Mouse (Mus musculus): ENCODE measurements around the gene Calhm2. TPM values are rescaled to one million over a fixed set of nuclear protein-coding genes. Genes with fewer than 3 reads are reported as not detected.

Gene Calhm2
- polyA plus RNA-seq (2014; fragmentation: Nextera tagmentation; extraction: Ambion mirVana) = 0.69 TPM in 2 replicates

- Histone ChIP-seq H3K9ac (ENCODE audit: low read length) (peak within 1 kb of the TSS; percentile 48), H3K9me3 (ENCODE audit: control insufficient read depth, low read length) (no peaks in the 10 kb centered on the region), H3K36me3 (ENCODE audit: control insufficient read depth, insufficient read depth, low read length) (no peaks in the 10 kb centered on the region), H3K27me3 (ENCODE audit: control insufficient read depth, insufficient read depth, low read length) (no peaks in the 10 kb centered on the region), H3K4me1 (ENCODE audit: control insufficient read depth, insufficient read depth, low read length) (peaks cover 8% of the 10 kb centered on the region; the same call in 1 of the 2 replicates), H3K4me3 (ENCODE audit: low read depth, low read length) (peak within 1 kb of the TSS; percentile 1), H3K4me2 (ENCODE audit: low read depth) (peak within 1 kb of the TSS; percentile 41), H3K27ac (ENCODE audit: low read depth, low read length) (no peak within 1 kb of the TSS)
- 9% methylated on average over 28 of the region's 28 CpGs for WGBS
- DNase-seq (ENCODE audit: low spot score) (peak; percentile 29), ATAC-seq (ENCODE audit: insufficient read depth, low FRiP score, low TSS enrichment) (no peak)
Observed at GRCm38 (mm10) chr19:47137771-47138421, at the start of gene Calhm2. Gene Calhm2, minus strand, starts transcription at chr19:47138294.

GRCm38 (mm10) chr19:47186514-47187275 is 48.6 kb upstream of the Calhm2 start:
- H3K36me3 ChIP-seq (ENCODE audit: control insufficient read depth, insufficient read depth, low read length) = no peaks in the 10 kb centered on the region
- no peak for ATAC-seq (ENCODE audit: insufficient read depth, low FRiP score, low TSS enrichment)
- no peaks in the 10 kb centered on the region for H3K27me3 ChIP-seq (ENCODE audit: control insufficient read depth, insufficient read depth, low read length)
- 48% methylated on average over 15 of the region's 15 CpGs for WGBS
- H3K9ac ChIP-seq (ENCODE audit: low read length) = no peak overlapping the region
- no peak for DNase-seq (ENCODE audit: low spot score)
- no peak overlapping the region for H3K27ac ChIP-seq (ENCODE audit: low read depth, low read length)
- H3K9me3 ChIP-seq (ENCODE audit: control insufficient read depth, low read length) = no peaks in the 10 kb centered on the region
- no peak overlapping the region for H3K4me2 ChIP-seq (ENCODE audit: low read depth)
- H3K4me1 ChIP-seq (ENCODE audit: control insufficient read depth, insufficient read depth, low read length) = no peaks in the 10 kb centered on the region
- H3K4me3 ChIP-seq (ENCODE audit: low read depth, low read length) = no peak overlapping the region

GRCm38 (mm10) chr19:47184736-47185135 is 46.6 kb upstream of the Calhm2 start:
- DNase-seq (ENCODE audit: low spot score) = no peak
- no peaks in the 10 kb centered on the region for H3K9me3 ChIP-seq (ENCODE audit: control insufficient read depth, low read length)
- H3K4me1 ChIP-seq (ENCODE audit: control insufficient read depth, insufficient read depth, low read length) = 0 out of 2 replicates have a peak, but pooled peaks cover 3% of the 10 kb centered on the region
- ATAC-seq (ENCODE audit: insufficient read depth, low FRiP score, low TSS enrichment) = no peak
- peaks cover 12% of the 10 kb centered on the region for H3K27me3 ChIP-seq (ENCODE audit: control insufficient read depth, insufficient read depth, low read length)
- no peak overlapping the region for H3K4me2 ChIP-seq (ENCODE audit: low read depth)
- 69% methylated on average over 4 of the region's 4 CpGs for WGBS
- H3K27ac ChIP-seq (ENCODE audit: low read depth, low read length) = no peak overlapping the region
- H3K36me3 ChIP-seq (ENCODE audit: control insufficient read depth, insufficient read depth, low read length) = no peaks in the 10 kb centered on the region
- H3K4me3 ChIP-seq (ENCODE audit: low read depth, low read length) = no peak overlapping the region
- no peak overlapping the region for H3K9ac ChIP-seq (ENCODE audit: low read length)

GRCm38 (mm10) chr19:47184221-47184620 is 46.1 kb upstream of the Calhm2 start:
- no peak overlapping the region for H3K4me3 ChIP-seq (ENCODE audit: low read depth, low read length)
- DNase-seq (ENCODE audit: low spot score) = no peak
- 68% methylated on average over 8 of the region's 8 CpGs for WGBS
- H3K4me1 ChIP-seq (ENCODE audit: control insufficient read depth, insufficient read depth, low read length) = peaks cover 8% of the 10 kb centered on the region; the same call in 1 of the 2 replicates
- peaks cover 17% of the 10 kb centered on the region for H3K27me3 ChIP-seq (ENCODE audit: control insufficient read depth, insufficient read depth, low read length)
- ATAC-seq (ENCODE audit: insufficient read depth, low FRiP score, low TSS enrichment) = no peak
- H3K9ac ChIP-seq (ENCODE audit: low read length) = no peak overlapping the region
- H3K27ac ChIP-seq (ENCODE audit: low read depth, low read length) = no peak overlapping the region
- H3K4me2 ChIP-seq (ENCODE audit: low read depth) = no peak overlapping the region
- H3K36me3 ChIP-seq (ENCODE audit: control insufficient read depth, insufficient read depth, low read length) = no peaks in the 10 kb centered on the region
- H3K9me3 ChIP-seq (ENCODE audit: control insufficient read depth, low read length) = no peaks in the 10 kb centered on the region

- Histone ChIP-seq H3K4me3 (ENCODE audit: low read depth, low read length) (no peak overlapping the region), H3K4me2 (ENCODE audit: low read depth) (peak overlapping the region; percentile 100), H3K27me3 (ENCODE audit: control insufficient read depth, insufficient read depth, low read length) (peaks cover 31% of the 10 kb centered on the region), H3K4me1 (ENCODE audit: control insufficient read depth, insufficient read depth, low read length) (peaks cover 13% of the 10 kb centered on the region; the same call in 1 of the 2 replicates), H3K36me3 (ENCODE audit: control insufficient read depth, insufficient read depth, low read length) (no peaks in the 10 kb centered on the region), H3K27ac (ENCODE audit: low read depth, low read length) (no peak overlapping the region), H3K9ac (ENCODE audit: low read length) (no peak overlapping the region), H3K9me3 (ENCODE audit: control insufficient read depth, low read length) (no peaks in the 10 kb centered on the region)
- DNase-seq (ENCODE audit: low spot score) = no peak
- 17% methylated on average over 8 of the region's 8 CpGs for WGBS
- ATAC-seq (ENCODE audit: insufficient read depth, low FRiP score, low TSS enrichment) = no peak
Observed at GRCm38 (mm10) chr19:47180011-47180410, 41.9 kb upstream of the Calhm2 start.

GRCm38 (mm10) chr19:47179272-47179809 is 41.2 kb upstream of the Calhm2 start:
- peak; percentile 25 for DNase-seq (ENCODE audit: low spot score)
- Histone ChIP-seq H3K4me1 (ENCODE audit: control insufficient read depth, insufficient read depth, low read length) (peaks cover 13% of the 10 kb centered on the region; the same call in 1 of the 2 replicates), H3K27ac (ENCODE audit: low read depth, low read length) (no peak overlapping the region), H3K9me3 (ENCODE audit: control insufficient read depth, low read length) (no peaks in the 10 kb centered on the region), H3K27me3 (ENCODE audit: control insufficient read depth, insufficient read depth, low read length) (peaks cover 31% of the 10 kb centered on the region), H3K36me3 (ENCODE audit: control insufficient read depth, insufficient read depth, low read length) (no peaks in the 10 kb centered on the region), H3K9ac (ENCODE audit: low read length) (peak overlapping the region; percentile 61), H3K4me2 (ENCODE audit: low read depth) (peak overlapping the region; percentile 100), H3K4me3 (ENCODE audit: low read depth, low read length) (peak overlapping the region; percentile 69)
- ATAC-seq (ENCODE audit: insufficient read depth, low FRiP score, low TSS enrichment) = 0 out of 2 replicates have a peak, but pooled peaks have one; percentile 31
- under 1% methylated on average over 42 of the region's 42 CpGs for whole genome bisulfite sequencing

GRCm38 (mm10) chr19:47178431-47179271 is 40.6 kb upstream of the Calhm2 start, which contains the start of gene Neurl1a:
Gene Neurl1a, plus strand, starts transcription at chr19:47178820.
- DNase-seq (ENCODE audit: low spot score) (peak; percentile 73), ATAC-seq (ENCODE audit: insufficient read depth, low FRiP score, low TSS enrichment) (peak; percentile 63)
- peak within 1 kb of the TSS; percentile 69 for H3K4me3 ChIP-seq (ENCODE audit: low read depth, low read length)
- no peak within 1 kb of the TSS for H3K27ac ChIP-seq (ENCODE audit: low read depth, low read length)
- H3K36me3 ChIP-seq (ENCODE audit: control insufficient read depth, insufficient read depth, low read length) = no peaks in the 10 kb centered on the region
- WGBS = under 1% methylated on average over 88 of the region's 98 CpGs
- H3K4me1 ChIP-seq (ENCODE audit: control insufficient read depth, insufficient read depth, low read length) = peaks cover 13% of the 10 kb centered on the region; the same call in 1 of the 2 replicates
- peak within 1 kb of the TSS; percentile 100 for H3K4me2 ChIP-seq (ENCODE audit: low read depth)
- H3K9me3 ChIP-seq (ENCODE audit: control insufficient read depth, low read length) = no peaks in the 10 kb centered on the region
- peaks cover 31% of the 10 kb centered on the region for H3K27me3 ChIP-seq (ENCODE audit: control insufficient read depth, insufficient read depth, low read length)
- H3K9ac ChIP-seq (ENCODE audit: low read length) = peak within 1 kb of the TSS; percentile 61

GRCm38 (mm10) chr19:47178001-47178400 is 39.9 kb upstream of the Calhm2 start:
- Histone ChIP-seq H3K4me3 (ENCODE audit: low read depth, low read length) (no peak overlapping the region), H3K4me2 (ENCODE audit: low read depth) (peak overlapping the region; percentile 100; the same call in 1 of the 2 replicates), H3K9ac (ENCODE audit: low read length) (no peak overlapping the region), H3K27ac (ENCODE audit: low read depth, low read length) (no peak overlapping the region), H3K27me3 (ENCODE audit: control insufficient read depth, insufficient read depth, low read length) (peaks cover 31% of the 10 kb centered on the region), H3K4me1 (ENCODE audit: control insufficient read depth, insufficient read depth, low read length) (peaks cover 13% of the 10 kb centered on the region; the same call in 1 of the 2 replicates), H3K36me3 (ENCODE audit: control insufficient read depth, insufficient read depth, low read length) (no peaks in the 10 kb centered on the region), H3K9me3 (ENCODE audit: control insufficient read depth, low read length) (no peaks in the 10 kb centered on the region)
- peak; percentile 43 for DNase-seq (ENCODE audit: low spot score)
- no peak for ATAC-seq (ENCODE audit: insufficient read depth, low FRiP score, low TSS enrichment)
- WGBS = 25% methylated on average over 10 of the region's 10 CpGs
